Mouse (Mus musculus) forebrain, embryonic 16.5 days (tissue): Measurements from ENCODE around the gene Fosl1. TPM values are rescaled to one million over a fixed set of nuclear protein-coding genes. Genes with fewer than 3 reads are reported as not detected.
A peak's percentile ranks its signal among the peaks of the same experiment; 100 is the strongest.

Experiments used
- ATAC-seq: fragments of 200-750 bp; cut with Nextera tagmentation; 2 replicates; pipeline ENCODE4 v1.8.0; 2017; ENCODE audit warnings: mild to moderate bottlenecking, moderate library complexity
- H3K27ac ChIP-seq: fragments of 300-500 bp; sonication (generic); 2 replicates; pipeline ENCODE4 v1.5.1; 2014; ENCODE audit warnings: low read length, control low read depth
- H3K27me3 ChIP-seq: fragments of 300-500 bp; sonication (generic); replicated peaks from 2 replicates; pipeline ENCODE4 v1.6.1; 2014; ENCODE audit warnings: low read length; ENCODE audit not compliant: control insufficient read depth, insufficient read depth
- H3K36me3 ChIP-seq: fragments of 300-500 bp; sonication (generic); 2 replicates; pipeline ENCODE4 v1.6.1; 2014; ENCODE audit not compliant: control insufficient read depth, insufficient read depth
- H3K4me1 ChIP-seq: fragments of 300-500 bp; sonication (generic); replicated peaks from 2 replicates; pipeline ENCODE4 v1.6.1; 2014; ENCODE audit warnings: low read length; ENCODE audit not compliant: control insufficient read depth, insufficient read depth
- H3K4me2 ChIP-seq: fragments of 300-500 bp; sonication (generic); 2 replicates; pipeline ENCODE4 v1.6.1; 2014; ENCODE audit warnings: mild to moderate bottlenecking, low read length, control low read depth
- H3K4me3 ChIP-seq: fragments of 300-500 bp; sonication (generic); replicated peaks from 2 replicates; pipeline ENCODE4 v1.5.1; 2014; ENCODE audit warnings: mild to moderate bottlenecking, low read length, control low read depth
- H3K9ac ChIP-seq: fragments of 300-500 bp; sonication (generic); replicated peaks from 2 replicates; pipeline ENCODE4 v1.6.1; 2014; ENCODE audit warnings: low read depth, low read length, control low read depth
- H3K9me3 ChIP-seq: fragments of 300-500 bp; sonication (generic); 2 replicates; pipeline ENCODE4 v1.6.1; 2016; ENCODE audit warnings: low read length; ENCODE audit not compliant: control insufficient read depth
- WGBS: fragments of 180-500 bp; shearing (Covaris S2); extraction: QIAGEN DNeasy Blood & Tissue Kit; methylation state at CpG from one replicate; pipeline ENCODE4 v1.1.7; 2014; 5-methylcytosine and 5-hydroxymethylcytosine counted together
- polyA plus RNA-seq: library from polyadenylated mRNA; unstranded; fragments of >200 nt; fragmentation: Nextera tagmentation; extraction: Ambion mirVana; gene quantifications from 2 replicates; pipeline ENCODE4 v1.2.1, GENCODE M21; 2015

The Fosl1 gene
- polyA plus RNA-seq, 1 experiment from 2014 or later, result not detected

DNA sequence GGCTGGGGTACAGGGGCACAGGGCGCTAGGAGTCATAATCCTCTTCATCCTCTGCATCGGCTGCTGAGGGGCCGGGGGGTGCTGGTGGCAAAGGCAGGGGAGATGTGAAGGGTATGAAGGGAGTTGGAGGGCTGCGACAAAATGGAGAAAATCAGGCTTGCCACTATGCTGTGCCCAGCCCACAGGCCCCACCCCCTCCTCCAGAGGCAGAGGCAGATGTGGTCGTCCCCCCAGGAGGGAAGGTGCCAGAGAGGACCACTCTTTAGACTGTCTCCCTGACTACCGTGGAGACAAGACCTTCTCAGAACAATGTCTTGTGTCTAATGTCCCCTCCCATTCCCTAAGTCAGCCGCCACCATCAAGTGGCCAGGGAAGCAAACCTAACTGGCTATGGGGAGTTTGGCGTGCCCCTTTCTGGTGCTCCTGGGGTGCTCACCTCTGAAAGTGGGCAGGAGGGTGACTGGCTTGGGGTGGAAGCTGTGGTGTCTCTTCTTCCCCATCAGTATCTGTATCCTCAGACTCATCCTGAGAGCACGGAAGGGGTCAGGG, 24.4 kb upstream of the Fosl1 start:
- Histone ChIP-seq H3K4me1 (peaks cover 37% of the 10 kb centered on the region), H3K9ac (peak overlapping the region; percentile 92; the same call in 1 of the 2 replicates), H3K4me2 (no peak overlapping the region; the same call in 1 of the 2 replicates), H3K27ac (no peak overlapping the region), H3K27me3 (no peaks in the 10 kb centered on the region), H3K36me3 (peaks cover 9% of the 10 kb centered on the region; the same call in 1 of the 2 replicates), H3K9me3 (no peaks in the 10 kb centered on the region), H3K4me3 (no peak overlapping the region)
- ATAC-seq, result no peak
- 71% methylated on average over 9 of the region's 9 CpGs for WGBS

DNA sequence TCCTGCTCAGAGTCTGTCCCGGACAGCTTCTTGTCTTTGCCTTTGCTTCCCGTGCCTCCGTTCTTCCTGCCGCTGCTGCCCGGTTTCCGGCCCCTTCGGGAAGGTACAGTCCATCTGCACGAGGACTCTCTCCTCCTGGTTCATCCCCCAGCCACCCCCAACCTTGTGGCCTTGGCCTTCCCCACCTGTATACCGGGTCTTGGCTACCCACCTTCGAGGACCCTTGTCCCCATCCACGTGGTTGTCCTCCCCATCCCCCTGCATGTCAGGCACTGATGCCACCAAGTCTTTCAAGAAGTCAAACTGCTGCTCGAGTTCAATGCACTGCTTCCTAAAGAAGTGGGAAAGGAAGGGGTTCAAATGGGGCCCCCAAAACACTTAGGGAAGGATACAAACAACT, 23.8 kb upstream of the Fosl1 start:
- peaks cover 9% of the 10 kb centered on the region; the same call in 1 of the 2 replicates for H3K36me3 ChIP-seq
- peak overlapping the region; percentile 92 for H3K9ac ChIP-seq
- no peak for ATAC-seq
- 63% methylated on average over 12 of the region's 12 CpGs for WGBS
- peak overlapping the region; percentile 91 for H3K4me2 ChIP-seq
- peaks cover 37% of the 10 kb centered on the region for H3K4me1 ChIP-seq
- H3K4me3 ChIP-seq, result peak overlapping the region; percentile 78
- H3K9me3 ChIP-seq, result no peaks in the 10 kb centered on the region
- no peaks in the 10 kb centered on the region for H3K27me3 ChIP-seq
- no peak overlapping the region for H3K27ac ChIP-seq

DNA sequence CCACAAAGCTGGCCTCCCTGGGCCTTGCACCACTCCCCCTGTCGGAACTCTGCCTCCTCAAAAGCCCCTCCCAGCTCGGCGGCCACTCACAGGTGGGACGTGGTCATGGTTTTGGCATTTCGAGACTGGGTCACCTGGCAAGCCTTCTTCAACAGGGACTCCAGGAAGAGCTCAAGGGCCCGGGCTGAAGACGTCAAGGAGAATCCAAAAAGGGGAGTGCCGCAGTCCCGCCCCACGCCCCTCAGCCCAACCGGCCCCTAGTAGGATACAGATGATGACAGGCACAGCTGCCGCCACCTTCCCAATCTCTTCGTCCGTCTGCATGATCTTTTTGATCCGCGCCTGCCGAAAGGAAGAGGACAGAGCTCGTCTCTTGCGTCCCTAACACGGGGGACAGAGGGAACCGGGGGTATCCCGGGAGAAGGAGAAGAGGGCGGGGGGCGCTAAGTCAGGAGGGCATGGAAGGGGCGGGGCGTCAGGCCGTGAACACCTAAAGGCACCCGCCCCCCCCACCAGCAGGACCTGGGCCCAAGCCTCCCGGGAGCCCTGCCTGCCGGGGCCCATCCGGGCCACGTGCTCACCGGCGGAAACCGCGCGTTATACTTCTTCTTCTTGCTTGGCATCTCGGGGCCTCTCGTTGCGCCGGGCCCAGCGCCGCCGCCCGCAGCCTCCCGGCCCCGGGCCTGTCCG, 23.1 kb upstream of the Fosl1 start:
- peak overlapping the region; percentile 91 for H3K4me2 ChIP-seq
- no peak; the same call in none of the 2 replicates for ATAC-seq
- H3K9me3 ChIP-seq, result no peaks in the 10 kb centered on the region
- no peaks in the 10 kb centered on the region for H3K27me3 ChIP-seq
- under 1% methylated on average over 32 of the region's 48 CpGs for WGBS
- peak overlapping the region; percentile 80 for H3K27ac ChIP-seq
- peaks cover 37% of the 10 kb centered on the region for H3K4me1 ChIP-seq
- H3K4me3 ChIP-seq, result peak overlapping the region; percentile 78
- H3K9ac ChIP-seq, result peak overlapping the region; percentile 92
- peaks cover 9% of the 10 kb centered on the region; the same call in 1 of the 2 replicates for H3K36me3 ChIP-seq

DNA sequence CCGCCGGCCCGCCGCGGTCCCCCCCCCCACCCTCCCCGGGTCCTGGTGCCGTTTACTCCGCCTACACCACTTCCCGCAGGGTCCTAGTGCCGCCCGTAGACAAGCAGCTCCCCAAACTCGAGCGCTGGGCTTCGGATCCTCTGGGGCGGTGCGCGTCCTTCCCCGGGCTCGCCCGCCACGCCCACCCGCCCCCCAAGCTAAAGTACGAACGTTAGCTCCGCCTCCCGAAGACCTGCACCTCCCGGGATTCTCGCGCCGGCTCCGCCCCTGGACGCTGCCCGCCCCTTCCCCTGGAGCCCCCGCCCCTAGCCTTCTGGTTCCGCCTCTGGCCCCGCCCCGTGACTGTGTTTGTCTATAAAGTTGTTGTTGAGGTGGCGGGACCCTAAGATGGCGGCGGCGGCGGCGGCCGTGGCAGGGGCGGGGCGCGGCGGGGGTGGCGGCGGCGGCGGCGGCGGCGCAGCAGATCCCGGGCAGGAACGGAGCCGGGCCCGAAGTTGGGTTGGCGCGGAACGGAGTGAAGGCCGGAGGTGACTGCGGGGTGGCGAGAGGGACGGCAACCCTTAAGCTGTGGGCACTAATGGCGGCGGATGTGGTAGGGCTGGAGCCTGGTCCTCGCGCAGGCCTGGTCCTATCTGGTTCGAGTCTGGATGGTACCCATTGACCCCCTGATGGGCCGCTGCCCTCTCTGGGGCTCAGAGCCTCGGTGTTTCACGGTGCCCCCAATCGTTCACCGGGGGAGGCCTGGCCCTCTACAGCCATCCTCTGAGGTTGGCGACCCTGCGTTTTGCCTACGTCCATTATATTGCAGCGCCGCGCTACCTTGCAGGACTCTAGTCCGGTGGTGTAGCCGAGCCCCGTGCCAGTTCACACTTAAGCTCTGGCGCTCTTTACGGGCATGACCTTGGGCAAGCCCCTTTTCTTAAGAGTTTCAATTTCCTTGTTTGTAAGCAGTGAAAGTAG, 22.3 kb upstream of the Fosl1 start, which contains the start of the genes Drap1 and AI837181:
TSS of gene Drap1 (minus strand) at position 198 of the 960 bp plus-strand sequence.
TSS of gene AI837181 (plus strand) at position 363 of the 960 bp plus-strand sequence.
- under 1% methylated on average over 73 of the region's 87 CpGs for WGBS
- ATAC-seq, result peak; percentile 96
- Histone ChIP-seq H3K27ac (peak within 1 kb of the TSS; percentile 85), H3K4me2 (peak within 1 kb of the TSS; percentile 91), H3K4me1 (peaks cover 37% of the 10 kb centered on the region), H3K4me3 (peak within 1 kb of the TSS; percentile 78), H3K27me3 (no peaks in the 10 kb centered on the region), H3K9ac (peak within 1 kb of the TSS; percentile 98), H3K9me3 (no peaks in the 10 kb centered on the region), H3K36me3 (peaks cover 8% of the 10 kb centered on the region; the same call in 1 of the 2 replicates)

DNA sequence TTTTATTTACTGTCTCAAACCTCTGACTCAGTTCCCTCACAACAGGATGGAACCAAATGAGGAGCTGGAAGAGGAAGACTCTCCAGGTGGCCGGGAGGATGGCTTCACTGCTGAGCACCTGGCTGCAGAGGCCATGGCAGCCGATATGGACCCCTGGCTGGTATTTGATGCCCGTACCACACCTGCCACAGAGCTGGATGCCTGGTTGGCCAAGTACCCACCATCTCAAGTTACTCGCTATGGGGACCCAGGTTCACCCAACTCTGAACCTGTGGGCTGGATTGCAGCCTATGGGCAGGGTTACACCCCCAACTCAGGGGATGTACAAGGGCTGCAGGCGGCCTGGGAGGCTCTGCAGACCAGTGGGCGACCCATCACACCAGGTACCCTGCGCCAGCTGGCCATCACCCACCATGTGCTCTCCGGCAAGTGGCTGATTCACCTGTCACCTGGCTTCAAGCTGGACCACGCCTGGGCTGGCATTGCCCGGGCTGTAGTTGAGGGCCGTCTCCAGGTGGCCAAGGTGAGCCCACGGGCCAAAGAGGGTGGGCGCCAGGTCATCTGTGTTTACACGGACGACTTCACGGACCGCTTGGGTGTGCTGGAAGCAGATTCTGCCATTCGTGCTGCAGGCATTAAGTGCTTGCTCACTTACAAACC, 21.3 kb upstream of the Fosl1 start:
- H3K4me2 ChIP-seq, result peak overlapping the region; percentile 83
- no peak for ATAC-seq
- no peaks in the 10 kb centered on the region for H3K27me3 ChIP-seq
- H3K9ac ChIP-seq, result peak overlapping the region; percentile 98
- H3K9me3 ChIP-seq, result no peaks in the 10 kb centered on the region
- peaks cover 7% of the 10 kb centered on the region; the same call in 1 of the 2 replicates for H3K36me3 ChIP-seq
- H3K4me3 ChIP-seq, result peak overlapping the region; percentile 78
- H3K4me1 ChIP-seq, result peaks cover 37% of the 10 kb centered on the region
- peak overlapping the region; percentile 85 for H3K27ac ChIP-seq
- WGBS, result 87% methylated on average over 18 of the region's 18 CpGs

DNA sequence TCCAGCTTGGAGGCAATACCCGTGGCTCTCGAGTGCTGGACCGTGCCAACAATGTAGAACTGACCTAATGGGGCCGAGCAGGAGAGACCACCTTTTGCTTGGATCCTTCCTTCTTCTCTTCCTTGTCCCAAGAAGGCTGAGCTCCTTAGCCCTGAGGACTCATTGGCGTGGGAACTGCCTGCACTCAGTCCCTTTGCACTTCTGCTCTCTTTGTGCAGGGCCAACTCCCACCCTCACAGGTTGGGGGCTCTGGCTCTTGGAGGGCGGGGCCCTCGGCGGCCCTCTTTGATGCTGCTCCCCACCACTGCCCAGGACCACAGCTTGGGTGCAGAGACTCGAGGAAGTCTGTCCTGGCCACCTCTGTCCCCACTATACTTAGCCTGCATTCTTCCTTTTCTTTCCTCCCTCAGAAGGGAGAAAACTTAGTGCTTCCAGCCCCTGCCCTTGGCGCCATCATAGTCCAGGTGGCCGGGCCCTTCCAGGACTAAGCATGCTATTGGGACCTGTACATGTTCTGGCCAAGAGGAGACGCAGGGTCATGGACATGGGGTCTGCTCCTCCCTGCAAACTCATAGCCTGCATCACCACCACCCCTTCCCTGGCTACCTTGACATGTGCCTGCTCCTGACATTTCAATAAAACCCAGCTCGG, 20.6 kb upstream of the Fosl1 start:
- Histone ChIP-seq H3K4me2 (no peak overlapping the region), H3K36me3 (peaks cover 7% of the 10 kb centered on the region; the same call in 1 of the 2 replicates), H3K27ac (no peak overlapping the region), H3K4me3 (no peak overlapping the region), H3K9me3 (no peaks in the 10 kb centered on the region), H3K4me1 (peaks cover 37% of the 10 kb centered on the region), H3K27me3 (no peaks in the 10 kb centered on the region), H3K9ac (no peak overlapping the region)
- no peak for ATAC-seq
- WGBS, result 92% methylated on average over 13 of the region's 13 CpGs

DNA sequence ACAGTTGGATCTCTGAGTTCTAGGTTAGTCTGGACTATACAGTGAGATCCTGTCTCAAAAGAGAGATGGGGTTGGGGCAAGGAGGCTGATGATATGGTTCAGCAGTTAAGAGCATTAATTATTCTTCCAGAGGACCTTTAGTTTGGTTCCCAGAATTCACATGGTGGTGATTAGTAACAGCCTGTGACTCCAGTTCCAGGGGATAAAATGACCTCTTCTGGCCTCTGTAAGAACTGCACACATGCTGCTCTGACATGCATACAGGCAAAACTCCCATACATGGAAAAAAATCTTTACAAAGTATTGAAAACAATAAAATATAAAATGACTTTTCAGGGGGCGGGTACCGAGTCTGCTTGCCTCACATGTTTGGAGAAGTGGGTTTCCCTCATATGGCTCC, 19.3 kb upstream of the Fosl1 start:
- WGBS, result 91% methylated on average over 2 of the region's 2 CpGs
- Histone ChIP-seq H3K9ac (no peak overlapping the region), H3K4me1 (peaks cover 25% of the 10 kb centered on the region), H3K9me3 (no peaks in the 10 kb centered on the region), H3K27ac (no peak overlapping the region), H3K4me2 (no peak overlapping the region), H3K4me3 (no peak overlapping the region), H3K36me3 (peaks cover 4% of the 10 kb centered on the region; the same call in 1 of the 2 replicates), H3K27me3 (no peaks in the 10 kb centered on the region)
- ATAC-seq, result no peak

DNA sequence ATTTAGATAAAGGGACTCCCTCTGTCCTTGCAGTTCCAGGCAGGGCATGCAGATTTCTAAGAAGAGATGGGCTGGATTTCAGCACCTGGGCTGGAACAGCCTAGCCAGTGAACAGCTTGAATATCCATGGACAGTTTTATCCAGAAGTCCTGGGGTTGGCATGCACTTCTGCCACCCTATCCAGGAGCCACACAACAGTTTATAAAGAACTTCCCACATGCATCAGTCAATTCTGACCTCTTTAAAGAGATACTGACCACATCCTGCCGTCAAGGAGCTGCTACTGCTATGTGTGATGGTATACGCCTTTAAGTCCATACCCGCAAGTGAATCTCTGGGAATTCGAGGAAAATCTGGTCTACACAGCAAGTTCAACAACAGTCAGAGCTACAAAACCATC, 18.1 kb upstream of the Fosl1 start:
- H3K9ac ChIP-seq, result no peak overlapping the region
- ATAC-seq, result no peak
- no peak overlapping the region for H3K4me2 ChIP-seq
- peaks cover 3% of the 10 kb centered on the region; the same call in 1 of the 2 replicates for H3K36me3 ChIP-seq
- no peaks in the 10 kb centered on the region for H3K9me3 ChIP-seq
- H3K27me3 ChIP-seq, result no peaks in the 10 kb centered on the region
- no peak overlapping the region for H3K27ac ChIP-seq
- 87% methylated on average over 4 of the region's 4 CpGs for WGBS
- peaks cover 19% of the 10 kb centered on the region for H3K4me1 ChIP-seq
- no peak overlapping the region for H3K4me3 ChIP-seq
